Mouse (Mus musculus): ENCODE measurements around the gene Ptpa.

Gene Ptpa

DNA sequence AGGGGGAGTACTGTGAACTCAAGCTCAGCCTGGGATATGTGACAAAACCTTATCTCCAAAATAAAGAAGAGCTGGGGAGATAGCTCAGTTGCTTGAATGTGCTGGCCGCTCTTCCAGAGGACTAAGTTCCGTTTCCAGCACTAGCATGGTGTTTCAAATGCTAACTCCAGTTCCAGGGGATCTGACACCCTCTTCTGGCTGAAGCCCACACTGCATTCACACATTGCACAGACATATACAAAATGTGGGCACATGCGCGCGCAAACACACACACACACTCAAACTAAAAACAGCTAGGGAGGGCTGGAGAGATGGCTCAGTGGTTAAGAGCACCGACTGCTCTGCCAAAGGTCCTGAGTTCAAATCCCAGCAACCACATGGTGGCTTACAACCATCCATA lies 43.4 kb downstream of the Ptpa start:
- DNase-seq (ENCODE audit: extremely low read depth, low read depth, low spot score): no peak

DNA sequence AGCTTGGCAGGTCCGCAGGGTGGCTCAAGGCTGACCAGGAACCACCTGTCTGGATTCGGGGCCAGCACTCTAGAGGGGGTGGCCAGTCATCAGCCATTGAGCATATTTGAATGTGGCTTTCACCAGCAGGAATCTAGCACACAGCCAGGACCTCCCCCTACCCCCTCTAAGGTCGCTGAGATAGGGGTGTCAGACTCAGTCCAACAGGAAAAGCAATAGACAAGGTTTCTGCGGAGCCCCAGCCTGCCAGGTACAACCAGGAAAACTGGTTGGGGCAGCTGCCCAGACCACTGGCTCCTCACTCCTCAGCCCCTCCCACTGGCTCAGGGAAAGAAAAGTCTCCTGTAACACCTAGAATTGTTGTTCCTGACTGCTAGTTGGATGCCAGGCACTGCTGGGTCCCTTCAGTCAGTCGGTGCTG lies 47.5 kb downstream of the Ptpa start:
- no peak for DNase-seq (ENCODE audit: extremely low read depth, low read depth, low spot score)

DNA sequence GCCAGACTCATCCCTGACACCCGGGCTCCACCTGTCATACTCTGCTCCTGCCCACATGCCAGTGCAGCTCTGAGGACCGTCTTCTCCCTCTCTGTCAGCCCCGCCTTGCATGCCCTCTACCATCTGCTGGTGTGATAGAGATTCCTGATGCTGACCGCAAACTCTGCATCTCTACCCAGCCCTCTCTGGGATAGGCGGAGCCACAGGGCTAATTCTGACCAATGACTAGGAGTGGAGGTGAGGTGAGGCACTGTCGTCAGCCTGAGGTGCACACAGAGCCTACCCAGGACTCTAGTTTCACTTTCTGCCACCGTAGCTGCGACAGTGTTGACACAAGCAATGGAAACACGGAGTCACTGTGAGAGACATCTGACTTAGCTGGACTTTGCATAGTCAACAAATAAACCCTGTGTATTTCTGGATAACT lies 48.1 kb downstream of the Ptpa start:
- DNase-seq (ENCODE audit: extremely low read depth, low read depth, low spot score): no peak

DNA sequence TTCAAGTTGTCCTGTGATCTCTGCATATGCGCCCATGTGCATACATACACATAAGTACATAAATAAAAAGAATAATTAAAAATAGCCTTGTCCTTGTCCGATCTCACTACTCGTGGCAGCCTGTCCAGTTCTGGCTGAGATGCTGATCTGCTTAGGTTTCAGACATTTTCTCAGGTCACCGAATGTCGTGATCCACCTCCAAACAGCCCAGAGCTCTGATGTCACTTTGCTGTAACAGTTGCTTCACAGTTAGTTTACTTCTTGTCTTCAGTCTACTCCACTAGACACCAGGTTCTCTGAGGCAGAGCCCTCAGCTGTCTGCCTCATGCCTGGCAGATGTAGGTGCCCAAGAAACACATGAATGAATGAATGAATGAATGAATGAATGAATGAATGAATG lies 48.6 kb downstream of the Ptpa start:
- DNase-seq (ENCODE audit: extremely low read depth, low read depth, low spot score): no peak

DNA sequence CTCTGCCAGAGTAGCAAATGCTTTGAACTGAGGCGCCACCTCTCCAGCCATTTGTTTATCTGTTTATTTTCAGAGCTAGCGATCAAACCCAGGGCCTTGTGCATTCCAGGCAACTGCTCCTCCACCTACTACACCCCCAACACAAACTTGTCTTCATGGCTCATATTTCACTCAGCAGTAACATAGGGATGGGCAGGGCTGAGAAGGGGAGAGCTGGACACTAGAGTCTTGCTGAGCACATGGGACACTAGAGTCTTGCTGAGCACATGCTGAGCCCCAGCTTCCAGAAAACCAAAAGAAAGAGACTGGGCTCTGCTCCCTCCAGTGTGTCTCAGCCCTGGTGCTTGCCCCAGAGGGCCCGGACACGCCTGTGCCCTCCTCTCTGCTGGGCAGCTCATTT lies 50.9 kb downstream of the Ptpa start:
- no peak for DNase-seq (ENCODE audit: extremely low read depth, low read depth, low spot score)

DNA sequence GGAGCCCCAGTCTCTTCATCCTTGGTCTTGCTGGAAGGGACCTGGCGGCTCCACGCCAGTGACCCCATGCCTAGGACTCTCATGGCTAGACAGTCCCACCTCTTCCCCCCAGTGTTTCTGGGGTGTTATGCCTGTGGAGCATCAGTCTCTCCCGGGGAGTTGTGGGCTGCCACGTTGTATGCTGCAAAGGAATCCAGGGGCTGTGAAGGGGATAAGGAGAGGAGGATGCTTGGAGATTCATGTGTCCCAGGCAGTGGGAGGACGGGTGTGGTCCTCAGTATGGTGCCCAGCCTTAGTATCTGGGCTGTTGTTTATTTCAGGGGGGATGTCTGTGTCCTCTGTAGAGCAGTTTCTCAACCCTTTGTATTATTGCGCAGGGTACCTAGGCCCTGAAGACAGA lies 53.2 kb downstream of the Ptpa start:
- DNase-seq (ENCODE audit: extremely low read depth, low read depth, low spot score): no peak

DNA sequence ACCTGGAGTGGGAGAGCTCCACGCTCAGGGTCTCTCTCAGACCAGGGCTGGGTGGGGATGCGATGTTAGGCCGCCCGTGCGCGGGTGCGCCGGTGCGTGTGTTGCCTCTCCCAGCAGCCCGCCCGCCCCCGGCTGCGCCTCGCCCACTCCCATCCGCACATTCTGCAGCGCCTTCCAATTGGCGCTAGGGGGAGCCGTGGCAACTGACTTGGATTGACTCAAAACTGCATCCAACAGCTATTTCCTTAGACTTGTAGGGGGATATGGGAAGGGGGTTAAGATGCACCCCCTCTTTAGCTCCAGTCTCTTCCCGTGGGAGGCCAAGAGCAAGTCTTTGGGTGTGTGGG lies 53.9 kb downstream of the Ptpa start:
- no peak for DNase-seq (ENCODE audit: extremely low read depth, low read depth, low spot score)

DNA sequence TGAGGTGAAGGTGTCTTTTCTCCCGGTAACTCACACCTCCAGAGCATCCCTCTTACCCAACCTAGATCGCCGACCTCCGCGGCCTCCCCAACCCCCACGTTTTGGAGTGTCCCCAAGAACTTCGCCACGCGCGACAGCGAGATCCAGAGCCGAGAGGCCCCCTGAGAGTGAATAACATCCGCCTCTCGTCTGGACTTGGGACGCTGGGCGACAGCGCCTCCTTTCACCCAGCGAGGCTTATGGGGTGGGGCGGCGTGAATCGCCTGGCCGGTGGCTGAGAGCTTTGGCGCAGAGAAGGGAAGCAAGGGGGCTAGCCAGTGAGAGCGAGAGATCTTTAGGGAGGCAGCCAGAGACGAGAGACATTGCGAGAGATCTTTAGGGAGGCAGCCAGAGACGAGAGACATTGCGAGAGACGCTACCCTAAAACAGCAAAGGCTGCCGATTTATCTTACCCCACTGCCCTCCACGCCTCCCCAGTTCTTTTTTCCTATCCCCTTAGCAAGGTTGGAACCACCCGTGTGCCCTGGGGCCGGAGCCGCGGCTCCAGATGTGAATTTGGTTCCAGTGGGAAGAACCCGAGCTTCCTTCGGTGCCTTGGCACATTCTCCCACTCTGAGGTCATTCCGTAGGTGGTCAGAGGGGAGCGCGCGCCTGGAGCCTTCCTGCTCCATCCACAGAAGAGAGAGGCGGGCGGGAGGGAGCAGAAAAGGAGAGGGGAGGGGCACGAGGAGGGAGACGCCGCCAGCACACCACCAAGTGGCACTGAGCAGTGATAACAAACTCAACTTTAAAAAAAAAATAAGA lies 54.5 kb downstream of the Ptpa start:
- no peak for DNase-seq (ENCODE audit: extremely low read depth, low read depth, low spot score)

DNA sequence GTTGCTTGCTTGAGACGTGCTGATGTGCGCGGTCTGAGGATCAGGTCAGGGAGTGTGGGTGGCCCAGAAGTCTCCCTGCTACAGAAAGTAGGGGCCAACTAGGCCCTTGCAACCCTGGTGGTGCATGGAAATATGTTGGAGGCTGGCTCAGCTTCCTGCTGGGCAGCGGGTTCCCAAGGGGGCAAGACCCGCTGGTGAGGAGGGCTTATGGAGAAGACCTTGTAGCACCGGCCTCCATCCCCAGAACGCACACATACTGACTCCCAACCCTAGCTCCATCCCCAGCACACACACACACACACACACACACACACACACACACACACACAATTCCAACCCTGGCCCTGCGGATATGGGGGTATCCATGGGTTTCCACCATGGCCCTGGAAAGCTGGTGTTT lies 55.2 kb downstream of the Ptpa start:
- DNase-seq (ENCODE audit: extremely low read depth, low read depth, low spot score): no peak

DNA sequence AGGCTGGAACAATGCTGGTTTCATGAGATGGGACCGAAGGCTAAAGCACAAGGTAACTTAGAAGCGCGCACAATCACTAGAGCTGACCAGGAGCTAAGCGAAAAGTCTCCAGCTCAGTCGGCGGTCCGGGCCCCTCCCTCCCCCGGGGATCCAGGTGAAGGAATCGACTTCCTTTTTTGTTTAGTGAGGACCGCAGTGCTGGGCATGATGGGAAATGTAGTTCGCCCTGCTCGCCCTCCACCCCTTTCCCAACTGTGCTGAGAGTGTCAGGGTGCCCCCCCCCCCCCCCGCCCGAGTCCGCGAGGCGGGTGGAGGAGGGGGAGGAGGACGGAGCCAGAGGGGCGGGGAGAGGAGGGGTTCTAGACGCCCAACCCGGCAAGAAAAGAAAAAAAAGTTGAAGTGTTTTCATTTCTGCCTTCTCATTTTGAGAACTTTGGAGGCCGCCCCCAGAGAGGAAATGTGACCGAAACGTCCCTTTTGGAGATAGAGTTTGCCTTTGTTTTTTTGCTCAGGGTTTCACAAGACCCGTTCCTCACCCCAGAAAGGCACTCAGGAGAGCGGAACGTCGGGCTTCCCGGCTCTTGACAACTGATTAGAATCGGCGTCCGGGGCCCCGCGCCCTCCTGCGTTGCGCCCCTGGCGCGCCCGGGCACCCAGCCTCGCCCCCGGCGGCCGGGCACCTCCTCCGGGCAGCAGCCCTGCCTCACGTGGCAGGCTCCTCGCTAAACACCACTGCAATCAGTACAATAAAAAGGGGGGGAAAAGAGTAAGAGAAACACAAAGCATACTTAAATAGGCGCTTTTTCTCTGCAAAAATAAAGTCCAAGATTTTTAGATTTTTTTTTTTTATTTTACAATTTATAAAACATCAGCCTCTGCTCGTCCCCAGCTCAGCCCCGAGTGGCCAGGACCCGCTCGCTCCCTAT lies 56.2 kb downstream of the Ptpa start:
- DNase-seq (ENCODE audit: extremely low read depth, low read depth, low spot score): no peak

DNA sequence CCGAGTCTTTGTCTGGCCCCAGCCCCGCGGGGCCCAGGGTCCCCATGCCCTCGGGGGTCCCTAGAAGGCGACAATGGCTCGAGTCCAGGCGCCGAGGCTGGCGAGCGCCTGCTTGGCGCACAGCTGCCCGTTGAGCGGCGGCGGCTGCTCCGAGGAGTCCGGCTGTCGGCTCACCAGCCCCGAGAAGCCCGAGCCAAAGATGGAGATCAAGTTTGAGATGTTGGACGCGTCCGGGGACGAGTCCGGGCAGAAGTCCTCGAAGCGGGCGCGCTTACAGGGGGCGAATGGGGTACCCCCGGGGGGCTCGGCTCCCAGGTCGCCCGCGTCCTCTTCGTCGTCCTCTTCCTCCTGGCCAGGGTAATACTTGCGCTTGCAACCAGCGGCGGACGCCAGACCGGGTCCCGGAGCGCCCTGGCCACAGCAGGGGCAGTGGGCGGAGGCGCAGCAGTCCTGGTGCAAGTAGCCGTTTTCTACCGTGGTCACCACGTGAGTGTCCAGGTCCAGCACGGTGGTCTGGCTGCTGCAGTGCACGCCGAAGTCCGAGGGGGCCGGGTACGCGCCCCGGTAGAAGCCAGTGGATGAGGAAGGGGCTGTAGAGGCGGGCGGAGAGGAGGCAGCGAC lies 57.0 kb downstream of the Ptpa start:
- no peak for DNase-seq (ENCODE audit: extremely low read depth, low read depth, low spot score)

DNA sequence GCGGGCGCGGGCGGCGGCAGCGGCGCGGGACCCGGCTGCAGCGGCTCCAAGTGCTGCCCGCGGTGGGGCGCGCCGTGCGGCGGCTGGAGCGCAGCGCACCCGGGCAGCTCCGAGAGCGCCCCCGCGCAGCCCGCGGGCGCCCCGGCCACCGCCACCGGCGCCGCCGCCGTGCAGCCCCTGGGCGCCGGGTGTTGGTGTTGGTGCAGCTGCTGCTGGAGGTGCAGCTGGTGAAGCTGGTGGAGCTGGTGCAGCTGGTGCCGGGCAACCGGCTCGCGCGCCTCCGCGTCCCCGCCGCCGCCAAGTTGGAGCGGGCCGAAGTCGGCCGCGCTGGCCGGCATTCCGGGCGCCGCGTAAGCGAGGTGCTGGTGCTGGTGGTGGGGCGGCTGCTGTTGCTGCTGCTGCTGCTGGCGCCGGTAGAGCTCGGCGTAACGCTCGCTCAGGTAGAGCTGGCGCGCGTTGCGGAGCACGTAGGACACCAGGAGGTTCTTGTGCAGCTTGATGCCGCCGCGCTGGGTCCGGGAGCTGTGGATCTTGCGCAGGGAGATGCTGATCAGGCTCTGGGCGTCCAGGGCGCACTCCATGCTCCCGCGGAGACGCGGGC lies 57.7 kb downstream of the Ptpa start:
- no peak for DNase-seq (ENCODE audit: extremely low read depth, low read depth, low spot score)

DNA sequence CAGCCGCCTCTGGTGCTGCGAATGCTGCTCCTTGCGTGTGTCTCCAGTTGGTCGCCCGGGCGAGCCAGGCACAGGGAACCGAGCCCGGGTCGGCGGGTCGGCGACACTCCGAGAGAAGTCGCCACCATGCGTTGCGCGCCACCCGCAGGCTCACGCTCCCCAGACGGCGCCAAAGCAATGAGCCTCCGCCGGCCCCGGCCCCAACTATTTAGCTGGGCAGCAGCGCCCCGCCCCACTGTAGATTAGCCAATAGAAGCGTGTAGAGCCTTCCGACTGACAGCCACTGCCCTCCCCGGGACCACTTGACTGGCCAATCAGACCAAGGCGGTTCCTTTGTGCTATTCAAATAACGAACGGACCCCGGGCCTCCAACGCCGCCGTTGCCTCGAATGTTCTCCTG lies 58.2 kb downstream of the Ptpa start, which contains the start of gene Ier5l:
Gene Ier5l, minus strand, starts transcription at position 181 of the 400 bp plus-strand sequence.
- DNase-seq (ENCODE audit: extremely low read depth, low read depth, low spot score): no peak

DNA sequence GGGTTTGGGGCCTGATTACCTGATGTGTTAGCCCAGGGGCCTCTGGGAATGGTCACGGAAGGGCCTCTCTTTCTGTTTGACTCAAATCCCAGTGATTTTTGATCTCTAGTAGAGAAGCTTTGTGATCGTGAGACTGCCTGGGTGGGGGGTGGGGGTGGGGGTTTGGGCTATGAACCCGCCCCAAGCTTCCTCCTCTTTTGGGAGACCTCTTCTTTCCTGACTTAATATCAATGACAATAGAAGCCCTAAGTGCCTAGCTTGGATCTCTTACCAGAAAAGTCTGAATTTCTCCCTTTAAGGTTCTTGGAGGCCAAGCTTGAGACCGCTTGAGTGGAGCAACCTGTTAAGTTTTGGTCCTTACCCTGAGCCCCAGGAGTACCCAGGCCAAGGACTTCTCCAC lies 58.9 kb downstream of the Ptpa start:
- no peak for DNase-seq (ENCODE audit: extremely low read depth, low read depth, low spot score)

DNA sequence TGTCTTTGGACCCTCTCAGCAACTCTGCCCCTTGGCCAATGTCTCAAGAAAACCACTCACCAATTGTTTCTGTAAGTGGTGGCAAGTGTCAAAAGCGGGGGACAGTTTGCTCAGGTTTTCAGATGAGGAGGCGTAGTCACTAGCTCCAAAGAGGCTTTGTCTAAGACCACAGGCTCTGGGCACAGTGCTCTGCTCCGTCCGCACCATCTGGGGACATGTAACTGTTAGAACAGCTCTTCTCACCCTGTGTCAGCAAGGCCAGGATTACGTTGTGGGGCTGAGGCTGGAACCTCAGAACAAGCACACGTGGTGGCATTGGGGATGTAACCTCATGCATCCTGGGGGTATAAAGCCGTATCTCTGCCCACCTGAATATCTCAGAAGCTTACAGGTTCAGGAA lies 59.6 kb downstream of the Ptpa start:
- DNase-seq (ENCODE audit: extremely low read depth, low read depth, low spot score): no peak

DNA sequence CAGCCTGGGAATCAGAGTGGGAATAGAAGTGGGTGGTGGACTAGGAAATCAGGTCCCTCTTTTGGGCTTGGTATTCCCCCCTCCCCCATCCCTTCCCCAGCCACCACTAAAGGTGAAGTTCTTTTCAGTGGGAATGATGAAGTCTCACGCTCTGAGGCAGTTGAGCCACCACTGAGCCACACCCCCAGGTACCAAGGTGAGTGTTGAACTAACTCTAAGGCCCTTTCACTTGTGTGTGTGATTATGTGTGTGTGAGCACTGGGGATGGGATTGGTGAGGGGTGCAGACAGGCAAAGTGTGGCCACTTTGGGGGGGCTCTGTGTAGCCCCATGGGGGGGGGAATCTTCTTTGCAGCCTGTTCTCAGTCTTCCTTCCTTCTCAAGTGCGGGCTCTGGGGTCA lies 60.4 kb downstream of the Ptpa start:
- DNase-seq (ENCODE audit: extremely low read depth, low read depth, low spot score): no peak

DNA sequence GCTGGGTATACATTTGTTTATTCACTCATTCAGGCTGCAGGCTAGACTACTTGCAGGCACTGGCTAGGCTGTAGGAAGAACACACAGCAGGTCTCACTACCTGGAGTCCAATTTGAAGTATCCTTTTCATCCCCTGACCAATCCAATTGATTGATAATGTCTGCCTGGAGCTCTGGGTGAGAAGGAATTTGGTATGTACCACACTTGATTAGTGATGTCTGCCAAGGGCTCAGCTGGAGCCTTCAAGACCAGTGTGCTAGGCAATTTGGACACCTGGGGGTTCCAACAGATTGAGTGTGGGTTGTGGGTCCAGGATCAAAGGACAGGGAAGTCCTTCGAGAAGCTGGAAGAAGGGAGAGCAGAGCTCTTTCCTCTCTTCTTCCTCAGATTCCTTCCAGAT lies 62.7 kb downstream of the Ptpa start:
- no peak for DNase-seq (ENCODE audit: extremely low read depth, low read depth, low spot score)

DNA sequence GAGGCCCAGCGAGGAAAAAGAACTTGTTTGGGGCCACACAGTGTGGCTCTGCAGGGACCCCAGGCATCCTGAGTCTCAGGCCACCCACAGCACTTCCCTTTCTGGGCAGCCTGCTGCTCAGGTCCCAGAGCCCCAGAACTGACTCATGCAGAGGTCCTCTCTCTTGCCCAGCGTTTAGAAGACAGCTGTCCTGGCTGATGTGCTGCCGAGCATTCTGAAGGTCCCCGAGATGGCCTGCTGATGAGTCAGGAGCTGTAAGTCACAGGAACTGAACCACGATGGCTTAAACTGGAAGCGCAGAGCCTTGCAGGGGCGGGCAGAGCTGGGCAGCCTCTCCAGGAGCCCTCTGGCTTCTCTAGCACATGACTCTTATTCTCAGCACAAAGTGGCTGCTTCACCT lies 71.8 kb downstream of the Ptpa start:
- DNase-seq (ENCODE audit: extremely low read depth, low read depth, low spot score): no peak

DNA sequence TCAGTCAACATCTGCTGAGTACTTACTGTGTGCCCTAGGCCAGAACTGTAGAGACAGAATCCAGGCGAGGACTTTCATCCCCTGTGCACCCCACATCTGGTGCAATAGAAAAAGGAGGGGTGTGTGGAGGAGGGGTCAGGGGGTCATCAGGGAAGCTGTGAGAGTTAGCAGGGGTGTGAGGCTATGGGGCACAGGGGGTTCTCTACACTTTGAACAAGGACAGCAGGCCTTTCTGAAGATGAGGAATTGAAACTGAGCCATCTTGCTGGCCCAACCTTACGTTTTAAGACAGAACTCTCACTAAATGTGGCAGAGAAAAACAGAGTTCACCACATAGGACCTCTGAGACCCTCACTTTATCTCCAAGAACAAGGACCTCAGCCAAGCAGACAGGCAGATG lies 74.5 kb downstream of the Ptpa start:
- DNase-seq (ENCODE audit: extremely low read depth, low read depth, low spot score): no peak

DNA sequence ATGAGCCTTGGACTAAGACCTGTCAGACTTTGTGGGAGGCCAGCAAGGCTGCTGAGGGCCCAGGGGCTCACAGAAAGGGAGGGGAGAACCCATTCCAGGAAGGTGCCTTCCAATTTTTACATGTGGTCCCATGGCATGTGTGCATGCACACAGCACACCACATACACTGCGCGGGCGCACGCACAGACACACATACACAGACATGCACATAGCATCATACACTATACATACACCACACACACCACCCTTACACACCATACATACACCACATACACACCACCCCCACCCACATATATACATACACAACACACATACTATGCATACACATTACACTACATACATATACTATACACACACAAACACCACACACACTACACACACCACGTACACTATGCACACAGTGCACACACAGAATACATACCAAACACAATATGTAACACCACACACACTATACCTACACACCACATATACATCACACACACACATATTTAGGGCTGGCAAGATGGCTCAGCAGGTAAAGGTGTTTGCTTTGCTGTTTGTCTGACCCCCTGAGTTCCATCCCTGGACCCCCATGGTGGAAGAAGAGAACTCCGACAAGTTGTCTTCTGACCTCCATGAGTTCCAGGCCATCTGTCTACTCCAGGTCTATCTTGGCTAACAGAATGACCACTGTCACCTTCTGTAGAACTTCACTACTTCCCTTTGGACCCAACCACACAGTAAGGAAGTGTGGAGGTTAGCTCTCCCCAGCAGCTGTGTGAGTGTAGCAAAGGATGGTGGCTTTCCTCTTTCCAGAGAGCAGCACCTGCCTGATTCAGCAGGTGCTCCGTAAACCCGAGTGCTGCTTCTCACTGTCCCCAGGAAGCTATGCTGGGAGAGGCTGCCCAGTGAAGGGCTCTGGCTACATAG lies 79.4 kb downstream of the Ptpa start:
- no peak for DNase-seq (ENCODE audit: extremely low read depth, low read depth, low spot score)
